Comparison of ENCODE assay signal across 16 mouse cellular contexts in the genomic region with DNA sequence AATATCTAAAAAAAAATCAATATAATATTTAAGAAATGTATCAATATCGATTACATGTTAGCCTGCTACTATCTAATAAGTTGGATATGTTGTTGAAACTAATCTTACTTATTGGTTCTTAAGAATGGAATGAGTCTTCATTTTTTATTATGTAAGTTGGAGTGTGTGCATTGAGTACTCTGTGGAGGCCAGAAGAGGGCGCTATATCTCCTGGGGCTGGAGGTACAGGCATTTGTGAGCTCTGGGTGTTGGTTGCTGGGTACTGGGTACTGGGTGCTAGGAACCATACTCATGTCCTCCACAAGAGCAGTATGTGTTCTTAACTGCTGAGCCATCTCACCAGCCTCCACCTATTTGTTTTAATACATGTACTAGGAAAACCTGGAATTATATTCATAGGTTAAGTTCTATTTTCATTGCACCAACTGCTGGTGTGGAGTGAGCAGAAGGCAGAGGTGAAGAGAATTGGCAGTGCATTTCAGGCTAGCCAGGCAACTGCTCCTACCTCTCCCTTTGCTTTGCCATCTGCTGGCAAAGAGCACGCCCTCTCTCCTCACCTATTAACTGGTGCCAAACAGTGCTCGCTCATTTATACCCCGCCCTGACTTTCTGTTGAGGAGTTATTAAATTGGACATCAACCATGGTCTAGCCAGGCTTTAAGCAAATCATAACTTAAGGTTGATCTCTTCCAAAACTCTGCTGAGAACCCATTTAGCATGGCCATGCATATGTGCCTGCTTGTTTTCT.
DNase-seq lines count a peak whose midpoint lies in the region; ATAC-seq and TF ChIP-seq lines count a peak whose summit lies in the region.
"Had no signal": no experiment of that assay in that cellular context is flagged by ENCODE, and none has a peak within 500 bp of the region (broad histone marks: within the 10 kb centered on the region; RNA-seq: fewer than 3 reads in every experiment).

No protein-coding gene starts in this region.

- no peak overlapping the region for H3K4me3 ChIP-seq in gastrocnemius, adult 2 months
- no peak overlapping the region for H3K4me3 ChIP-seq in lung, postnatal 0 days (ENCODE audit: low read depth, low read length)
- no peak overlapping the region for H3K4me3 ChIP-seq in neural tube, embryonic 15.5 days (replicated peaks)
- H3K4me3 ChIP-seq: limb, embryonic 15.5 days had no signal

- DNase-seq in gastrocnemius, adult 2 months: no peak
- no peak for DNase-seq in gastrocnemius, postnatal 14 days
- DNase-seq in lung, postnatal 0 days (ENCODE audit: low spot score): no peak
- no peak for DNase-seq in lung, postnatal 4 days
- peak; percentile 29 for DNase-seq in ZHBTc4 (ENCODE audit: low read depth, low spot score)
- no peak for DNase-seq in adrenal gland, adult 2 months
- DNase-seq: adrenal gland, postnatal 14 days; gastrocnemius, postnatal 10 days; lung, embryonic 14.5 days; thymus, postnatal 14 days had no signal

- H3K27me3 ChIP-seq in lung, postnatal 0 days (replicated peaks; ENCODE audit: insufficient read depth, low read length): no peaks in the 10 kb centered on the region
- no peaks in the 10 kb centered on the region for H3K27me3 ChIP-seq in neural tube, embryonic 15.5 days (replicated peaks)
- H3K27me3 ChIP-seq: limb, embryonic 15.5 days had no signal

- WGBS in lung, postnatal 0 days: 81% methylated on average over 5 of the region's 5 CpGs
- WGBS in neural tube, embryonic 15.5 days: 87% methylated on average over 5 of the region's 5 CpGs

- peak; percentile 35 for TF ChIP-seq CTCF in gastrocnemius, adult 2 months (IDR thresholded peaks at IDR 0.05)
- 0 out of 2 replicates have a peak, but pooled peaks have one; percentile 17 for TF ChIP-seq CTCF in lung, postnatal 0 days (IDR thresholded peaks at IDR 0.05)

- no peak overlapping the region for H3K4me2 ChIP-seq in lung, postnatal 0 days (replicated peaks; ENCODE audit: low read depth, low read length)
- H3K4me2 ChIP-seq in neural tube, embryonic 15.5 days: no peak overlapping the region
- H3K4me2 ChIP-seq: heart, embryonic 11.5 days; limb, embryonic 15.5 days; lung, embryonic 14.5 days had no signal

- H3K36me3 ChIP-seq in lung, postnatal 0 days (ENCODE audit: insufficient read depth, low read length): no peaks in the 10 kb centered on the region
- no peaks in the 10 kb centered on the region for H3K36me3 ChIP-seq in neural tube, embryonic 15.5 days
- H3K36me3 ChIP-seq: limb, embryonic 15.5 days had no signal

- TF ChIP-seq EP300 in lung, postnatal 0 days (IDR thresholded peaks at IDR 0.05): no peak

- no peaks in the 10 kb centered on the region for H3K9me3 ChIP-seq in lung, postnatal 0 days (ENCODE audit: low read length)
- no peaks in the 10 kb centered on the region for H3K9me3 ChIP-seq in neural tube, embryonic 15.5 days (replicated peaks)
- H3K9me3 ChIP-seq: limb, embryonic 15.5 days had no signal

- H3K9ac ChIP-seq in lung, postnatal 0 days (replicated peaks; ENCODE audit: low read depth): no peak overlapping the region
- no peak overlapping the region for H3K9ac ChIP-seq in neural tube, embryonic 15.5 days (replicated peaks)
- H3K9ac ChIP-seq: limb, embryonic 15.5 days; lung, embryonic 14.5 days had no signal

- intact Hi-C loops in gastrocnemius, adult 2 months (cut with DNase I): no loop called here
- intact Hi-C loops in gastrocnemius, postnatal 14 days (cut with DNase I; ENCODE audit: low total_unique reads): no loop called here

- no peak overlapping the region for H3K27ac ChIP-seq in gastrocnemius, adult 2 months
- no peak overlapping the region for H3K27ac ChIP-seq in lung, postnatal 0 days (ENCODE audit: low read length)
- H3K27ac ChIP-seq in neural tube, embryonic 15.5 days (replicated peaks): no peak overlapping the region
- H3K27ac ChIP-seq: limb, embryonic 15.5 days had no signal

- no peak for ATAC-seq in lung, postnatal 0 days
- 0 out of 2 replicates have a peak, but pooled peaks have one; percentile 30 for ATAC-seq in megakaryocyte-erythroid progenitor cell, adult 5-6 weeks (replicated peaks; ENCODE audit: low FRiP score, low TSS enrichment, poor library complexity, severe bottlenecking)
- no peak for ATAC-seq in neural tube, embryonic 15.5 days (ENCODE audit: low FRiP score)
- ATAC-seq: hindbrain, embryonic 16.5 days; intestine, postnatal 0 days had no signal

- H3K4me1 ChIP-seq in lung, postnatal 0 days (ENCODE audit: insufficient read depth, low read depth, low read length): no peaks in the 10 kb centered on the region
- peaks cover 11% of the 10 kb centered on the region; the same call in 1 of the 2 replicates for H3K4me1 ChIP-seq in neural tube, embryonic 15.5 days
